Mouse (Mus musculus) neural tube, embryonic 12.5 days (tissue): ENCODE results near the gene Wdr37. TPM values are rescaled to one million over a fixed set of nuclear protein-coding genes. Genes with fewer than 3 reads are reported as not detected.
A peak's percentile ranks its signal among the peaks of the same experiment; 100 is the strongest.
"Not testable (repeated sequence)": the region's sequence is repeated elsewhere in the genome, so short reads cannot be mapped to it uniquely, and the experiment has no call there.

Experiments
- ATAC-seq: fragments of 200-750 bp; cut with Nextera tagmentation; 2 replicates; pipeline ENCODE4 v1.8.0; 2017; ENCODE audit warnings: low read depth, mild to moderate bottlenecking, moderate TSS enrichment, moderate library complexity; ENCODE audit not compliant: low FRiP score
- H3K27ac ChIP-seq: fragments of 300-500 bp; sonication (generic); 2 replicates; pipeline ENCODE4 v1.5.1; 2016
- H3K27me3 ChIP-seq: fragments of 300-500 bp; sonication (generic); replicated peaks from 2 replicates; pipeline ENCODE4 v1.6.1; 2016; ENCODE audit warnings: mild to moderate bottlenecking
- H3K36me3 ChIP-seq: fragments of 300-500 bp; sonication (generic); 2 replicates; pipeline ENCODE4 v1.6.1; 2016; ENCODE audit warnings: mild to moderate bottlenecking
- H3K4me1 ChIP-seq: fragments of 300-500 bp; sonication (generic); 2 replicates; pipeline ENCODE4 v1.6.1; 2016
- H3K4me2 ChIP-seq: fragments of 300-500 bp; sonication (generic); replicated peaks from 2 replicates; pipeline ENCODE4 v1.6.1; 2016; ENCODE audit warnings: mild to moderate bottlenecking
- H3K4me3 ChIP-seq: fragments of 300-500 bp; sonication (generic); 2 replicates; pipeline ENCODE4 v1.5.1; 2016
- H3K9ac ChIP-seq: fragments of 300-500 bp; sonication (generic); 2 replicates; pipeline ENCODE4 v1.6.1; 2016; ENCODE audit warnings: mild to moderate bottlenecking
- H3K9me3 ChIP-seq: fragments of 300-500 bp; sonication (generic); 2 replicates; pipeline ENCODE4 v1.6.1; 2016; ENCODE audit warnings: mild to moderate bottlenecking
- WGBS: fragments of 180-500 bp; shearing (Covaris S2); methylation state at CpG from one replicate; pipeline ENCODE4 v1.1.7; 2016; 5-methylcytosine and 5-hydroxymethylcytosine counted together
- polyA plus RNA-seq: library from polyadenylated mRNA; unstranded; fragments of >200 nt; fragmentation: Nextera tagmentation; extraction: Ambion mirVana; gene quantifications from 2 replicates; pipeline ENCODE4 v1.2.1, GENCODE M21; 2016

Gene Wdr37
- 52.8 and 53.1 TPM in 2 replicates for polyA plus RNA-seq

DNA sequence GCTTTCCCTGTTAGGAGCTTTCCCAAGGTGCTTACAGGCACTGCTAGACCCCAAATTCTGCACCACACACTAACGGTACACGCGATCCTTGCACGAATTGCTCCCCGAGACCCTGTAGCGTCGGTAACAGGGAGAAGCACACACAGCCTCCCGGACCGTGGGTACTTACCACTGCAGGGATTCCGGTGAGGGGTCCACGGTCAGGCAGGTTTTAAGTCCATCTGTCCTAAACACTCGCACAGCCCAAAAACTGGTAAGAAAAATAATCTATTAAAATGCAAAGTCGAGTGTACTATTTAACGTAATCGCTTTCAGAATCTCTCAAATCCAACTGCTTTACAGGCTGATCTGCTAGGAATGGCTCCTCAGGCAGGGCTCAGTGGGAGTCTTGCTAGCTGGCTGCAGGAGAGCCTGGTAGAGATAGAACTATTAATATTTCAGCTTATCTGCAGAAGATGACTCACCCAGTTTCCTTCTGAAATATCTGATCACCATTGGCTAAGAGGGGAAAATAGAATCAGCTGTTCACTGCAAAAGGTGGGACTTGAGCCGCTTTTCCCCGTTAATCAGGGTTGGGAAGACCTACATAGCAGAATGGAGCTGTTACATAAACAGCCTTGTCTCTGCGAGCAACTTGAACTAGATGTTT, at the start of gene Wdr37:
Gene Wdr37 (minus strand): TSS at position 596 of the 649 bp plus-strand sequence.
- H3K4me2 ChIP-seq = peak within 1 kb of the TSS; percentile 76
- ATAC-seq = peak; percentile 59
- H3K9me3 ChIP-seq = no peaks in the 10 kb centered on the region
- H3K4me3 ChIP-seq = peak within 1 kb of the TSS; percentile 72
- H3K9ac ChIP-seq = peak within 1 kb of the TSS; percentile 78
- no peaks in the 10 kb centered on the region for H3K27me3 ChIP-seq
- H3K27ac ChIP-seq = peak within 1 kb of the TSS; percentile 89
- H3K4me1 ChIP-seq = peaks cover 10% of the 10 kb centered on the region; the same call in 1 of the 2 replicates
- H3K36me3 ChIP-seq = no peaks in the 10 kb centered on the region
- 2% methylated on average over 18 of the region's 18 CpGs for WGBS

DNA sequence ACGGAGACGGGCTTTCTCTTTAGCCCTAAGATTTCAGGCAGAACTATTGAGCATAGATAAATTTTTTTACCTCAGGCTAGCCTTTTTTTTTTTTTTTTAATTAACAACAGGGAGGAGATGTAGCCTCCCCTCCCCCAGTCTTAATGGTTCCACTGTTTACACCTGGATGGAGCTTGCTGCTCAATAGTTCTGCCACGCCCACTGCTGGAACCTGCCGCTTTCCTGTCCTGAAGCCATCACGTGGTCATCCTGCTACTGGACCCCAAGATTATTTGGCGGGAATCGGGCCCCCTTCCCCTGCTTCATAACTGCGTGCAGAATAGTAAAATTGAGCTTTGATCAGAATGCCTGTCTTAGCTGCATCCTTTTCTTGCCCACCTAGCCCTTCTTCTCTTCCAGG, 42.2 kb upstream of the Wdr37 start:
- H3K4me2 ChIP-seq, H3K27me3 ChIP-seq, H3K36me3 ChIP-seq, ATAC-seq, H3K4me3 ChIP-seq, H3K27ac ChIP-seq, H3K4me1 ChIP-seq, H3K9me3 ChIP-seq, H3K9ac ChIP-seq: not testable (repeated sequence)
- WGBS = 92% methylated on average over 8 of the region's 8 CpGs

DNA sequence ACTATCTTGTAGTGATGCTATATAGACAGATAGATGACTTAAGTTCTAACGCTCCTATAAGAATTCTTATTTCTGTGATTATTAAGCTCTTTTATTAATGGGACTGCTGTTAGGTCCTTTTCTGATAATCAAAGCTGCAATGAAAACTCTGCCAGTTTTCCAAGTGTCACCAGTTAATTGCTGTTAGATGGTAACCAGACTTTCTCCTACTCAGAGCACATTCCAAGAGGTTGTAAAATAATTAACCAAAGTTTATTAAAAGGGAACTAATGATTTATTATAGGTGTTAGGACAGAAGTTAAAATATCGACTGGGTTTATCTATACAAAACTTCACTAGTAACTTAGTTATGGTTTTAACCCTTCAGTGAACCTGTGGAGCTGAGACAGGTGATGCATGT, 34.3 kb upstream of the Wdr37 start:
- not testable (repeated sequence) for H3K4me1 ChIP-seq, H3K9ac ChIP-seq, H3K27ac ChIP-seq, H3K9me3 ChIP-seq, H3K4me3 ChIP-seq, H3K27me3 ChIP-seq, ATAC-seq, H3K36me3 ChIP-seq, H3K4me2 ChIP-seq
- 92% methylated on average over 2 of the region's 2 CpGs for WGBS

DNA sequence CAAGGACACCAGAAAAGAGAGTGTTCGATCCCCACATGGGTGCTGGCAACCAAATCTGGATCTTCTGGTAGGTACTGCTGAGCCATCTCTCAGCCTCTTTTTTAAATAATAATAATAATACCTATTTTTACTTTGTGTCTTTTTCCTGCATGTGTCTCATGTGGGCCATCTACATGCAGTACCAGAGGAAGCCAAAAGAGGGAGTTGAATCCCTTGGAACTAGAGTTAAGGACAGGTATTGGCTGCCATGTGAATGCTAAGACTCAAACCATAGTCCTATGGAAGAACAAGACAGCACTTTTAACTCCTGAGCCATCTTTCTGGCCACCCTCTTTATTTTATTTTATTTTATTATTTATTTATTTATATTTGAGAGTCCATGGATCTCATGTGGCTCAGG, 16.9 kb upstream of the Wdr37 start:
- Histone ChIP-seq H3K4me1 (peaks cover 9% of the 10 kb centered on the region), H3K9ac (no peak overlapping the region), H3K36me3 (peaks cover 25% of the 10 kb centered on the region), H3K27me3 (no peaks in the 10 kb centered on the region), H3K4me2 (no peak overlapping the region), H3K4me3 (no peak overlapping the region), H3K9me3 (no peaks in the 10 kb centered on the region), H3K27ac (no peak overlapping the region)
- 98% methylated on average over 1 of the region's 1 CpGs for WGBS
- ATAC-seq = no peak

DNA sequence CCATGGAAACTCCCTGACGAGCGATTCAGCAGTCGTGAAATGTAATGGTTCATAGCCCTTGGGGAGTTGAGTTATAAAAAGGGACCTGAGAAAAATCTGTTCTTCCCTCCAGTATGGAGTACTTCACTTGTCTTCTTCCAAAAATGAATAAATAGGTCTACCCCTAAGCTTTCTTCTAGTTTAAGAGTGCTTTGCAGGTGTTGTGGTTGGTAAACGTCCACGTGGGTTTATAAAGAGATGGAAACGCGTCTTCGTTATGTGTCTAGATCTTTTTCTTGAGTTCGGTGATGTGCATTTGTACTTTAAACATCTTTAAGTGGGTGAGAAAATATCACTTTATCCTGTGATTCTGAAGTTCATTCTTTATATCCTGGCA, 14.5 kb upstream of the Wdr37 start:
- peak overlapping the region; percentile 64 for H3K9ac ChIP-seq
- H3K4me2 ChIP-seq = peak overlapping the region; percentile 72
- H3K27me3 ChIP-seq = no peaks in the 10 kb centered on the region
- H3K36me3 ChIP-seq = peaks cover 21% of the 10 kb centered on the region
- 3% methylated on average over 9 of the region's 9 CpGs for WGBS
- H3K4me3 ChIP-seq = peak overlapping the region; percentile 70
- no peaks in the 10 kb centered on the region for H3K9me3 ChIP-seq
- no peak for ATAC-seq
- peak overlapping the region; percentile 83; the same call in 1 of the 2 replicates for H3K27ac ChIP-seq
- H3K4me1 ChIP-seq = peaks cover 9% of the 10 kb centered on the region

DNA sequence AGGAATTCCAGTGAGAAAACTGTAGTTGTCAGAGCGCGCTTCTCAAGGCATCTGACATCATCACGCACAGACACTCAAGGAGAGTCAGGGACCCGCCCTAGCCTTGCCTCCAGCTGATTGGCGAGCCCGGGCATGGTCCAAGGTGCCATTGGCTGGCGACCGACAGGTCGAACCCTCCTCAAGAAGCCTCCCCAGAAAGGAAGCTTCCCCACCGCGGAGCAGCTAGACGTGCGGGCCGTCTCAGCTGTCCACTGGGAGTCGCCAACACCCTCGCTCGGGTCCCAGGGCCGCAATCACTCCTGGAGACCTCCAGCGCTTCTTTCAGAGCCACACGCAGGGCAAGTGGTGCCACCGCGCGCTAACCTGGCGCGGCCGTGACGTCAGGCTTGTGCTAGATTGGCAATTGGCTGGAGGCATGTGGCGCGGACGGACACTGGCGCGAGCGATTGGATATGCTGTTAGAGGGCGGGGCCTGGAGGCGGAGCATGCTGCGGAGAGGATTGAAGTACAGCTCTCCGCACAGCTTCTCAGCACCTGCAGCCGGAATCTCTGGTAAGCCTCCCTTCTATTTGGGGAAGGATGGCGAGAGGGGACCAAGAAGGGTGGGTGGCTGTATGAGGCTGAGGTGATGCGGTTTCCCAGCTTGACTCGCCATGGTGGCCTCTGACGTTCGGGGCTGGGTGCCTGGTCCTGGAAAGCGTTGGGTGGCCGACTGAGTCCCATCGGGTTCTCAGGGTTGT, 13.9 kb upstream of the Wdr37 start, which contains the start of gene Idi1:
Gene Idi1 (plus strand): TSS at position 57 of the 740 bp plus-strand sequence.
- Histone ChIP-seq H3K27me3 (no peaks in the 10 kb centered on the region), H3K9ac (peak within 1 kb of the TSS; percentile 64), H3K9me3 (no peaks in the 10 kb centered on the region), H3K4me2 (peak within 1 kb of the TSS; percentile 72), H3K27ac (peak within 1 kb of the TSS; percentile 83), H3K36me3 (peaks cover 21% of the 10 kb centered on the region), H3K4me3 (peak within 1 kb of the TSS; percentile 70), H3K4me1 (peaks cover 9% of the 10 kb centered on the region)
- under 1% methylated on average over 46 of the region's 46 CpGs for WGBS
- ATAC-seq = peak; percentile 100

DNA sequence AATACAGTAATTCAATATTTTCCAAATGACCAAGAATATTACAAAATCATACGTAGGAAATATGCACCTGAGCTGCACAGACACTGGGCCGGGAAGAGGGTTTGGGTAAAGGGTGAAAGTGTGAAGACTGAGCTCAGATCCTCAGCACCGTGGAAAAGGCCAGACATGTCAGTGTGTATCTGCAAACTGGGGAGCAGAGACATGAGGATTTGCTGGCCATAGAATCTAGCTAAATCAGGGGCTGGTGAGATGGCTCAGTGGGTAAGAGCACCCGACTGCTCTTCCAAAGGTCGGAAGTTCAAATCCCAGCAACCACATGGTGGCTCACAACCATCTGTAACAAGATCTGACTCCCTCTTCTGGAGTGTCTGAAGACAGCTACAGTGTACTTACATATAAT, 12.2 kb upstream of the Wdr37 start:
- H3K9me3 ChIP-seq, ATAC-seq, H3K4me3 ChIP-seq, H3K27ac ChIP-seq, H3K9ac ChIP-seq, H3K27me3 ChIP-seq, H3K4me2 ChIP-seq, H3K4me1 ChIP-seq: not testable (repeated sequence)
- WGBS = 83% methylated on average over 5 of the region's 5 CpGs
- H3K36me3 ChIP-seq = peaks cover 10% of the 10 kb centered on the region

DNA sequence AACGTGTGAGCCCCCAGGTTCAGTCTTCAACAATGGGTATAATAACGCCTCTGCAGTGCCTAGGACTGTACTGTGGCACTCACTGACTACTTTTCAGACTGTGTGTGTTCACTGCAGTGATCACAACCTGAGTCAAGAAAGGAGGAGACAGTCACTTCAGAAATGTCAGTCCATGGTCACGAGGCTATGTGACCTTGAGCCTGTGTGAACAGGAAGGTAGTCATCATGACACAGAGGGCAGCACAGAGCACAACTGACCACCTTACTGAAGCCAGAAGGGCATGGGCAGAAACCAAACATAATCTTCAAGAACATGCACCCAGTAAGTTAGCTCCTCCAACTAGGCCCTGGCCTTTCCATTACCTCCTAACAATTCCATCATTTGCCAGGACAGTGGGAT, 9.9 kb upstream of the Wdr37 start:
- Histone ChIP-seq H3K27ac (no peak overlapping the region), H3K4me2 (no peak overlapping the region), H3K4me3 (no peak overlapping the region), H3K27me3 (no peaks in the 10 kb centered on the region), H3K36me3 (no peaks in the 10 kb centered on the region), H3K9me3 (no peaks in the 10 kb centered on the region), H3K9ac (no peak overlapping the region), H3K4me1 (peaks cover 3% of the 10 kb centered on the region; the same call in 1 of the 2 replicates)
- no peak for ATAC-seq
- 68% methylated on average over 3 of the region's 3 CpGs for WGBS

DNA sequence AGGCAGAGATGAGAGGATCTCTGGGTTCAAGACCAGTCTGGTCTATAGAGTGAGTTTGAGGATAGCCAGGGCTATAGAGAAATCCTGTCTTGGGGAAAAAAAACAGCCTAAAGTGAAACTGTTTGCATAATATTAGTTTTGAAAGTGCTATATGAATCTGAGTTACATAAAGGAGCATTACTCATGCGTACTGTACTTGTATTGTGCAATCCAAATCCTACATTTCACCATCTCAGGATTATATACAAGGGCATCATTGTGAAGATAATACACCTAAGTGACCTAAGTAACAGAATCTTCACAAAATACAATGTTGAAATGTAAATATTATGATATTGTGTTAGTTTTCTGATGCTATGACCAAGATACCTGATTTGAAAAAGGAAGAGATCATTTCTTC, 2.1 kb upstream of the Wdr37 start:
- no peaks in the 10 kb centered on the region for H3K27me3 ChIP-seq
- H3K4me1 ChIP-seq = peaks cover 8% of the 10 kb centered on the region; the same call in 1 of the 2 replicates
- H3K4me2 ChIP-seq = no peak overlapping the region
- H3K36me3 ChIP-seq = no peaks in the 10 kb centered on the region
- H3K9ac ChIP-seq = no peak overlapping the region
- 97% methylated on average over 1 of the region's 1 CpGs for WGBS
- no peak overlapping the region for H3K4me3 ChIP-seq
- no peaks in the 10 kb centered on the region for H3K9me3 ChIP-seq
- no peak for ATAC-seq
- no peak overlapping the region for H3K27ac ChIP-seq

DNA sequence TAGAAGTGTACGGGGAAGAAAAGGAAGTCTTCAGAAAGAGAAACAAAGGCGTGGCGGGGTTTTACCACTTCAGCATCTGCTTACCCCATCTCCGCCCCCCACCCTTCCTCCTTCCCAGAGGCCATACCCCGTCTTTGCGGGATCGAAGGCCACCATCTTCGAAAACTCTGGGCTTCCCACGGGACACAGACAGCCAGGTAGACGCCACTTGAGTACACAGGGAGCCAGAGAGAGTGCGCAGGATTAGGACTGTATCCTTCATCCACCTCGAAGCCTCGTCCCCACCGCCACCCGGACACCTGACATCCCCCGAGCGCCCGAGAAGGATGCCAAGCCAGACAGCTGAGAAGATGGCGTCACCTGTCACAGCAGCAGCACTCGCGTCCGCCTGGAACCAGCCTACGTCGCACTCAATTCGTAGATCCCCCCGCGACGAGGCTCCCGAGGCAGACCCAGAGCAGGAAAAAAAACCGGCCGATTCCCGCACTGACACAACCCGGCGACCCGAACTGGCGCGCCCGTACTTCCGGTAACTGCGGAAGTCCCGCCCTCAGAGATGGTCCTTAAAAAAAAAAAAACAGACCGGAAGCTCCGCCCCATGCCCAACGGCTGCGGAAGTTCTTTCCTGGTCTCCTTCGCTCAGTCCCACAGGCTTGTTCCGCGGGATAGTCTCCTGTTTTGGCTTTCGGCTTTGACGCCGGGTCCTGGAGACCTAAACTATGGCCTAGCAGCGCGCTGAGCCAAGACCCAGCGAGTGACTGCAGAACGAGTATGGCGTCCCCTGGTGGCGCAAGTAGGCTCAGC, 997 bp downstream of the Wdr37 start:
- WGBS = under 1% methylated on average over 57 of the region's 57 CpGs
- ATAC-seq = peak; percentile 91

DNA sequence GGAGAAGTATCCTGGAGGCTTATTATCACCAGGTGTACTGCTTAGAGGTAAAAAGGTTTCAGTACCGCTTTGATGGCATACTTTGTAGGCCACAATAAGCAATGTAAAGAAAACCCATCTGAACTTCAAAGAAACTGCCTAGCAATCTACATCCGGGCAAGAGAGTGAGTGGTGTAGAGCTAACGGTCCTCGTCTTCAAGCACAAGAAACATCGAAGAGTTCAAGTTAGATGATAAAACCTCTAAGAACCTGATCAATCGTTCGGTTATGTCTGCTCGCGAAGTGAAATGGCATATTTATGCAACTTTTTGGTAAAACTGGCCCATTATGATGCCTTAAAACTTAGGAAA, 1.6 kb downstream of the Wdr37 start:
- ATAC-seq = peak; percentile 14; the same call in 1 of the 2 replicates
- no peaks in the 10 kb centered on the region for H3K9me3 ChIP-seq
- 5% methylated on average over 9 of the region's 9 CpGs for WGBS
- H3K9ac ChIP-seq = peak overlapping the region; percentile 78
- peak overlapping the region; percentile 76 for H3K4me2 ChIP-seq
- peak overlapping the region; percentile 72; the same call in 1 of the 2 replicates for H3K27ac ChIP-seq
- H3K4me3 ChIP-seq = peak overlapping the region; percentile 72
- no peaks in the 10 kb centered on the region for H3K27me3 ChIP-seq
- no peaks in the 10 kb centered on the region for H3K36me3 ChIP-seq
- peaks cover 10% of the 10 kb centered on the region; the same call in 1 of the 2 replicates for H3K4me1 ChIP-seq

More for the DNA sequence above, 997 bp downstream of the Wdr37 start:
- H3K4me3 ChIP-seq = peak overlapping the region; percentile 72
- peaks cover 10% of the 10 kb centered on the region; the same call in 1 of the 2 replicates for H3K4me1 ChIP-seq
- no peaks in the 10 kb centered on the region for H3K27me3 ChIP-seq
- H3K4me2 ChIP-seq = peak overlapping the region; percentile 76
- no peaks in the 10 kb centered on the region for H3K9me3 ChIP-seq
- H3K36me3 ChIP-seq = no peaks in the 10 kb centered on the region
- H3K9ac ChIP-seq = peak overlapping the region; percentile 78
- peak overlapping the region; percentile 89 for H3K27ac ChIP-seq
